Mouse (Mus musculus): ENCODE measurements around the gene Amy1. TPM values are rescaled to one million over a fixed set of nuclear protein-coding genes. Genes with fewer than 3 reads are reported as not detected.
"Not testable (repeated sequence)": the region's sequence is repeated elsewhere in the genome, so short reads cannot be mapped to it uniquely, and the experiment has no call there.

Amy1 gene
- polyA plus RNA-seq (2014; fragmentation: Nextera tagmentation; extraction: Ambion mirVana) = 2.7 and 4.3 TPM in 2 replicates

- Histone ChIP-seq H3K4me2 (ENCODE audit: low read depth) (no peak within 1 kb of the TSS), H3K9me3 (ENCODE audit: control insufficient read depth, low read length) (no peaks in the 10 kb centered on the region), H3K27ac (ENCODE audit: low read depth, low read length) (no peak within 1 kb of the TSS), H3K27me3 (ENCODE audit: control insufficient read depth, insufficient read depth, low read length) (no peaks in the 10 kb centered on the region), H3K4me1 (ENCODE audit: control insufficient read depth, insufficient read depth, low read length) (no peaks in the 10 kb centered on the region), H3K4me3 (ENCODE audit: low read depth, low read length) (no peak within 1 kb of the TSS), H3K36me3 (ENCODE audit: control insufficient read depth, insufficient read depth, low read length) (peaks cover 2% of the 10 kb centered on the region), H3K9ac (ENCODE audit: low read length) (no peak within 1 kb of the TSS)
- WGBS = 89% methylated on average over 2 of the region's 2 CpGs
- ATAC-seq (ENCODE audit: insufficient read depth, low FRiP score, low TSS enrichment) (no peak), DNase-seq (ENCODE audit: low spot score) (no peak)
Measured at GRCm38 (mm10) chr3:113606599-113606998, at the start of gene Amy1. TSS of gene Amy1 (minus strand) at chr3:113606699.

- H3K4me2 ChIP-seq (ENCODE audit: low read depth) = no peak overlapping the region
- H3K4me3 ChIP-seq (ENCODE audit: low read depth, low read length) = no peak overlapping the region
- no peaks in the 10 kb centered on the region for H3K27me3 ChIP-seq (ENCODE audit: control insufficient read depth, insufficient read depth, low read length)
- 83% methylated on average over 3 of the region's 3 CpGs for WGBS
- no peaks in the 10 kb centered on the region for H3K9me3 ChIP-seq (ENCODE audit: control insufficient read depth, low read length)
- H3K4me1 ChIP-seq (ENCODE audit: control insufficient read depth, insufficient read depth, low read length) = no peaks in the 10 kb centered on the region
- DNase-seq (ENCODE audit: low spot score) (no peak), ATAC-seq (ENCODE audit: insufficient read depth, low FRiP score, low TSS enrichment) (no peak)
- no peak overlapping the region for H3K27ac ChIP-seq (ENCODE audit: low read depth, low read length)
- no peak overlapping the region for H3K9ac ChIP-seq (ENCODE audit: low read length)
- H3K36me3 ChIP-seq (ENCODE audit: control insufficient read depth, insufficient read depth, low read length) = no peaks in the 10 kb centered on the region
Measured at GRCm38 (mm10) chr3:113654335-113654734, 47.8 kb upstream of the Amy1 start.

GRCm38 (mm10) chr3:113651386-113651785 is 44.9 kb upstream of the Amy1 start:
- H3K4me1 ChIP-seq (ENCODE audit: control insufficient read depth, insufficient read depth, low read length); H3K36me3 ChIP-seq (ENCODE audit: control insufficient read depth, insufficient read depth, low read length); H3K4me2 ChIP-seq (ENCODE audit: low read depth); H3K9ac ChIP-seq (ENCODE audit: low read length); DNase-seq (ENCODE audit: low spot score); H3K9me3 ChIP-seq (ENCODE audit: control insufficient read depth, low read length); H3K4me3 ChIP-seq (ENCODE audit: low read depth, low read length); H3K27ac ChIP-seq (ENCODE audit: low read depth, low read length); ATAC-seq (ENCODE audit: insufficient read depth, low FRiP score, low TSS enrichment); H3K27me3 ChIP-seq (ENCODE audit: control insufficient read depth, insufficient read depth, low read length): not testable (repeated sequence)
- WGBS = 62% methylated on average over 3 of the region's 3 CpGs

- 81% methylated on average over 1 of the region's 1 CpGs for WGBS
- no peaks in the 10 kb centered on the region for H3K9me3 ChIP-seq (ENCODE audit: control insufficient read depth, low read length)
- no peak overlapping the region for H3K4me2 ChIP-seq (ENCODE audit: low read depth)
- no peaks in the 10 kb centered on the region for H3K4me1 ChIP-seq (ENCODE audit: control insufficient read depth, insufficient read depth, low read length)
- no peak overlapping the region for H3K4me3 ChIP-seq (ENCODE audit: low read depth, low read length)
- no peaks in the 10 kb centered on the region for H3K36me3 ChIP-seq (ENCODE audit: control insufficient read depth, insufficient read depth, low read length)
- H3K9ac ChIP-seq (ENCODE audit: low read length) = no peak overlapping the region
- ATAC-seq (ENCODE audit: insufficient read depth, low FRiP score, low TSS enrichment) (no peak), DNase-seq (ENCODE audit: low spot score) (no peak)
- H3K27me3 ChIP-seq (ENCODE audit: control insufficient read depth, insufficient read depth, low read length) = no peaks in the 10 kb centered on the region
- H3K27ac ChIP-seq (ENCODE audit: low read depth, low read length) = no peak overlapping the region
Measured at GRCm38 (mm10) chr3:113639545-113639944, 33.0 kb upstream of the Amy1 start.

- Histone ChIP-seq H3K4me3 (ENCODE audit: low read depth, low read length) (no peak overlapping the region), H3K9ac (ENCODE audit: low read length) (no peak overlapping the region), H3K27ac (ENCODE audit: low read depth, low read length) (no peak overlapping the region), H3K36me3 (ENCODE audit: control insufficient read depth, insufficient read depth, low read length) (no peaks in the 10 kb centered on the region), H3K9me3 (ENCODE audit: control insufficient read depth, low read length) (no peaks in the 10 kb centered on the region), H3K27me3 (ENCODE audit: control insufficient read depth, insufficient read depth, low read length) (no peaks in the 10 kb centered on the region), H3K4me2 (ENCODE audit: low read depth) (no peak overlapping the region), H3K4me1 (ENCODE audit: control insufficient read depth, insufficient read depth, low read length) (no peaks in the 10 kb centered on the region)
- ATAC-seq (ENCODE audit: insufficient read depth, low FRiP score, low TSS enrichment) = no peak
- DNase-seq (ENCODE audit: low spot score) = no peak
Measured at GRCm38 (mm10) chr3:113634220-113634619, 27.7 kb upstream of the Amy1 start.

GRCm38 (mm10) chr3:113631611-113632010 is 25.1 kb upstream of the Amy1 start:
- H3K4me1 ChIP-seq (ENCODE audit: control insufficient read depth, insufficient read depth, low read length) = no peaks in the 10 kb centered on the region
- ATAC-seq (ENCODE audit: insufficient read depth, low FRiP score, low TSS enrichment) = no peak

GRCm38 (mm10) chr3:113630564-113630963 is 24.1 kb upstream of the Amy1 start:
- DNase-seq (ENCODE audit: low spot score) = peak; percentile 19
- no peaks in the 10 kb centered on the region for H3K27me3 ChIP-seq (ENCODE audit: control insufficient read depth, insufficient read depth, low read length)
- no peaks in the 10 kb centered on the region for H3K9me3 ChIP-seq (ENCODE audit: control insufficient read depth, low read length)
- peak overlapping the region; percentile 76 for H3K4me2 ChIP-seq (ENCODE audit: low read depth)
- peak overlapping the region; percentile 98 for H3K27ac ChIP-seq (ENCODE audit: low read depth, low read length)
- 20% methylated on average over 13 of the region's 13 CpGs for WGBS
- no peak for ATAC-seq (ENCODE audit: insufficient read depth, low FRiP score, low TSS enrichment)
- H3K4me1 ChIP-seq (ENCODE audit: control insufficient read depth, insufficient read depth, low read length) = no peaks in the 10 kb centered on the region
- peak overlapping the region; percentile 94 for H3K9ac ChIP-seq (ENCODE audit: low read length)
- H3K4me3 ChIP-seq (ENCODE audit: low read depth, low read length) = peak overlapping the region; percentile 70
- H3K36me3 ChIP-seq (ENCODE audit: control insufficient read depth, insufficient read depth, low read length) = no peaks in the 10 kb centered on the region

More at GRCm38 (mm10) chr3:113631611-113632010, 25.1 kb upstream of the Amy1 start:
- Histone ChIP-seq H3K4me2 (ENCODE audit: low read depth) (no peak overlapping the region), H3K4me3 (ENCODE audit: low read depth, low read length) (no peak overlapping the region), H3K36me3 (ENCODE audit: control insufficient read depth, insufficient read depth, low read length) (no peaks in the 10 kb centered on the region), H3K9ac (ENCODE audit: low read length) (no peak overlapping the region), H3K9me3 (ENCODE audit: control insufficient read depth, low read length) (no peaks in the 10 kb centered on the region), H3K27me3 (ENCODE audit: control insufficient read depth, insufficient read depth, low read length) (no peaks in the 10 kb centered on the region), H3K27ac (ENCODE audit: low read depth, low read length) (no peak overlapping the region)
- DNase-seq (ENCODE audit: low spot score) = no peak

- Histone ChIP-seq H3K27ac (ENCODE audit: low read depth, low read length) (peak within 1 kb of the TSS; percentile 98), H3K4me1 (ENCODE audit: control insufficient read depth, insufficient read depth, low read length) (no peaks in the 10 kb centered on the region), H3K4me3 (ENCODE audit: low read depth, low read length) (peak within 1 kb of the TSS; percentile 70), H3K27me3 (ENCODE audit: control insufficient read depth, insufficient read depth, low read length) (no peaks in the 10 kb centered on the region), H3K9ac (ENCODE audit: low read length) (peak within 1 kb of the TSS; percentile 94), H3K4me2 (ENCODE audit: low read depth) (peak within 1 kb of the TSS; percentile 76), H3K9me3 (ENCODE audit: control insufficient read depth, low read length) (no peaks in the 10 kb centered on the region), H3K36me3 (ENCODE audit: control insufficient read depth, insufficient read depth, low read length) (no peaks in the 10 kb centered on the region)
- DNase-seq (ENCODE audit: low spot score) (peak; percentile 98), ATAC-seq (ENCODE audit: insufficient read depth, low FRiP score, low TSS enrichment) (peak; percentile 96)
- under 1% methylated on average over 70 of the region's 70 CpGs for WGBS
Measured at GRCm38 (mm10) chr3:113629606-113630359, 23.3 kb upstream of the Amy1 start, which contains the start of gene Rnpc3. TSS of gene Rnpc3 (minus strand) at chr3:113630149.

GRCm38 (mm10) chr3:113590844-113591243 is 15.7 kb downstream of the Amy1 start:
- ATAC-seq (ENCODE audit: insufficient read depth, low FRiP score, low TSS enrichment) = no peak

More at GRCm38 (mm10) chr3:113590844-113591243, 15.7 kb downstream of the Amy1 start:
- Histone ChIP-seq H3K4me2 (ENCODE audit: low read depth) (no peak overlapping the region), H3K27me3 (ENCODE audit: control insufficient read depth, insufficient read depth, low read length) (no peaks in the 10 kb centered on the region), H3K4me1 (ENCODE audit: control insufficient read depth, insufficient read depth, low read length) (no peaks in the 10 kb centered on the region), H3K36me3 (ENCODE audit: control insufficient read depth, insufficient read depth, low read length) (no peaks in the 10 kb centered on the region), H3K27ac (ENCODE audit: low read depth, low read length) (no peak overlapping the region), H3K4me3 (ENCODE audit: low read depth, low read length) (no peak overlapping the region), H3K9ac (ENCODE audit: low read length) (no peak overlapping the region), H3K9me3 (ENCODE audit: control insufficient read depth, low read length) (no peaks in the 10 kb centered on the region)
- WGBS = 70% methylated on average over 1 of the region's 1 CpGs
- no peak for DNase-seq (ENCODE audit: low spot score)
